Mouse (Mus musculus): ENCODE measurements at regions not wholly inside any gene's neighbourhood (a gene's known extent, or its start where the extent isn't known, plus 50 kb on each side); places are given as distances from the start of the nearest gene placed in this dataset.

DNA sequence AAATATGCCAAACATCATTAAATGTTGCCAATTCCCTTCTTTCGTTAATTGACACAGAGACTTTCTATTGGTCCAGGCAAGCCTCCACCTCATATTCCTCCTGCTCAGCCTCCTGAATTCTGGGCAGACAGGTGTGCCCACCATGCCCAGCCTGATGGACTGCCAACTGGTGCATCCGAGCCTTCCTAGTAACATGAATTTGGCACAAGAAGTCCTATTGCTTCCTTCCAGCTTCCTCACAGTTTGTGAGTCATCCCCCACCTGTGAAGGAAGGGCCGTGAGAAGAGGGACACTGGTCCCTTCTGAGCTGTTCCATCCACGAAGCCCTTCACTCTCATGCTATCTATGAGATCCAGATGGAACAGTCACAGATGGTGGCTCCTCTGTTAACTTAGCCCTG, 80.5 kb upstream of the Ppm1b start:
- TF ChIP-seq CTCF (IDR thresholded peaks at IDR 0.05; ENCODE audit: extremely low read depth, insufficient read depth, low read length) = no peak
- no peak for TF ChIP-seq POLR2A (IDR thresholded peaks at IDR 0.05; ENCODE audit: extremely low read depth, insufficient read depth, low read length)
